Mouse (Mus musculus) liver, postnatal 0 days (tissue): Measurements from ENCODE around the gene Hpcal1.

ENCODE experiments used
- CTCF ChIP-seq: sonication (generic); IDR thresholded peaks from 2 replicates; pipeline ENCODE4 v1.5.1; 2016; ENCODE audit warnings: antibody characterized with exemption, low read depth
- EP300 ChIP-seq: IDR thresholded peaks from 2 replicates; pipeline ENCODE4 v1.6.1; 2016; ENCODE audit warnings: antibody characterized with exemption, low read depth, mild to moderate bottlenecking

- TF ChIP-seq CTCF (no peak), EP300 (no peak)
These were observed 73.3 kb downstream of the Hpcal1 start for GRCm38 (mm10) chr12:17764005-17764404.
